Mouse (Mus musculus): Measurements from ENCODE around the gene Il25. TPM values are rescaled to one million over a fixed set of nuclear protein-coding genes. Genes with fewer than 3 reads are reported as not detected.

Il25 gene
- polyA plus RNA-seq, 1 experiment from 2014 or later, result not detected

DNA sequence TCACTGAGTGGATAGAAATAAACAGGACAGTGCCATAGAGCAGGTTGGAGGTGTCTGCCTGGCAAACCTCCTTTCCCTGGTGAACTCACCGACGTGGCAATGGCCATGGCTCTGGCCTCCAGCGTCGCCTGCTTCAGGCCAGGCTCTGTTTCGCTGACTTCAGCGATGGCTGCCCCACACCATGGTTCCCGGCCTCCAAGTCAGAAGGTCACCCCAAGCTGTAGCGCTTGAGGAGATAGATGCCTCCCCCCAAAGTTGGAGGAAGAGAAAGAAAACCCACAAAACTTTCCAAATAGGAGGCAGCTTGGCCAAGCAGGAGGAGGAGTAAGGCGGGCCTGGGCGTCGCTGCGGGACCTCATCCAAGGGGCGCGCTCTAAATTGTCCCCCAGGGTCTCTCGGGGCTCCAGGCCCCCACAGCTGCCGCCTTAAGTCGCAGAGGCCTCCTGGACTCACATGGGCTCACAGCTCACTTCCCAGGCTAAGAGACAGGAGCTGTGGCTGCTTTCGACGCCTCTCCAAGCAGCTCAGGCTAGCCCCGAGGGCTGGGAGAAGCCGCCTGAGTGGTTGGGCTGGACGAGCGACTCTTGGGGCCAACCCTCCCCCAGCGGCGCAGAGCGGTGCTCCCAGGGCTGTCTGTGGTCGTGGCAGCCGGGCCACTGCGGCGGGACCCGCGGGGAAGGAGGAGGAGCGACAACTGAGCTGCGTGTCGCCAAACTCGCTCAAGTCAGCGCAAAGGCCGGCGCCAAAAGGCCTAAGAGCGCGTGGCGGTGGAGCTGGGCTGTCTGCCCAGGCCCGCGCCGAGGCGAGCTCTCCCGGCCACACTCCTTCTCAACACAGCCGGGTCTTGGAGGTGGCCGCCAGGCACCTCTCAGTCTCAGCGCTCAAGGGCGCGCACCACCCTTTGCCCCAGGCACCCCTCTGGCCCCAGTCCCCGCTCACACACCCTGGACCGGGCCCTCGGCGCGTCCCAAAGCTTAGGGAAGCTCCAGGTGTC is 6.8 kb upstream of the Il25 start, which contains the start of gene Efs:
TSS of gene Efs (minus strand) at position 778 of the 994 bp plus-strand sequence.
- no peaks in the 10 kb centered on the region for H3K9me3 ChIP-seq (replicated peaks; ENCODE audit: control insufficient read depth, low read length)
- WGBS, result 2% methylated on average over 57 of the region's 57 CpGs
- H3K36me3 ChIP-seq (ENCODE audit: control insufficient read depth, insufficient read depth, low read length), result peaks cover 9% of the 10 kb centered on the region; the same call in 1 of the 2 replicates
- peak within 1 kb of the TSS; percentile 94 for H3K9ac ChIP-seq (ENCODE audit: low read length)
- peaks cover 31% of the 10 kb centered on the region for H3K4me1 ChIP-seq (ENCODE audit: control insufficient read depth, insufficient read depth, low read length)
- H3K4me3 ChIP-seq (replicated peaks; ENCODE audit: low read length), result peak within 1 kb of the TSS; percentile 73
- H3K27ac ChIP-seq (ENCODE audit: low read length), result peak within 1 kb of the TSS; percentile 100
- peak within 1 kb of the TSS; percentile 84 for H3K4me2 ChIP-seq (ENCODE audit: low read depth, low read length)
- H3K27me3 ChIP-seq (ENCODE audit: control insufficient read depth, insufficient read depth, low read length), result no peaks in the 10 kb centered on the region
- ATAC-seq (ENCODE audit: insufficient read depth, low FRiP score), result peak; percentile 51

DNA sequence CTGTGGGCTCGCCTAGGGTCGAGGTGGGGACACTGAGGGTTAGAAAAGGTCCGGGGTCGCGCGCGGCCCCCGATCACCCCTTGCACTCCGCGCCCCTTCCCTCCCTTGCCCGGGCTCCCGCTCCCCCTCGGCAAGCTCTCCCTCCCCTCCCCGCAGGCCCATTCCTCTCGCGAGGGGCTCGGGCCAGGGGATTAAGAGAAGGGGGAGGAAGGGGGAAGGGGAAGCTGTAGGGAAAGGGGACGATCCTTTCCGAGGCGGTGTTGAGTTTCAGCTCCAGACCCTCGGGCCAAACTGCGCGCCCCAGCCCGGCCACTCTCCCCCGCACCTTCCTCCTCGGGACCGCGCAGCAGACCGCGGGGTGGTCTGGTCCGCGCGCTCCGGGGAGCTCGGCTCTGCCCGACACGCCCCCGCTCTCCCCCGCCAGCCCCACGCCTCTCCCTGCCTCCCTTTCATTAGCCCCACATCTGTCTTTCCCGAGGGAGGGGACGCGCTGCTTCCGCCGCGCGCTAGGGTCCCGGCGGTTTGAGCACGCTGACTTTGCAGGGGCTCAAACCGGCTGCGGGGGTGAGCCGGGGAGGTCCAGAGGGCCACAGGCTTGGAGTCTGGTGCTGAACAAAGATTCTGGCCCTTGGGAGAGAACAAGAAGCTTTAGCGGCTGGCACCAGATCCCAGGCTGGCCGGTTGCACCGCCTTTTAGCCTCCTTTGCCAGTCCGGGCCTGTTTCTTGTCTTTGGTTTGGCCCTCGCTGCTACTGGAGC is 5.9 kb upstream of the Il25 start:
- H3K27ac ChIP-seq (ENCODE audit: low read length), result peak overlapping the region; percentile 100
- WGBS, result under 1% methylated on average over 58 of the region's 58 CpGs
- ATAC-seq (ENCODE audit: insufficient read depth, low FRiP score), result peak; percentile 87
- peaks cover 31% of the 10 kb centered on the region for H3K4me1 ChIP-seq (ENCODE audit: control insufficient read depth, insufficient read depth, low read length)
- H3K36me3 ChIP-seq (ENCODE audit: control insufficient read depth, insufficient read depth, low read length), result no peaks in the 10 kb centered on the region
- H3K27me3 ChIP-seq (ENCODE audit: control insufficient read depth, insufficient read depth, low read length), result no peaks in the 10 kb centered on the region
- peak overlapping the region; percentile 73 for H3K4me3 ChIP-seq (replicated peaks; ENCODE audit: low read length)
- no peaks in the 10 kb centered on the region for H3K9me3 ChIP-seq (replicated peaks; ENCODE audit: control insufficient read depth, low read length)
- peak overlapping the region; percentile 84 for H3K4me2 ChIP-seq (ENCODE audit: low read depth, low read length)
- H3K9ac ChIP-seq (ENCODE audit: low read length), result peak overlapping the region; percentile 94

DNA sequence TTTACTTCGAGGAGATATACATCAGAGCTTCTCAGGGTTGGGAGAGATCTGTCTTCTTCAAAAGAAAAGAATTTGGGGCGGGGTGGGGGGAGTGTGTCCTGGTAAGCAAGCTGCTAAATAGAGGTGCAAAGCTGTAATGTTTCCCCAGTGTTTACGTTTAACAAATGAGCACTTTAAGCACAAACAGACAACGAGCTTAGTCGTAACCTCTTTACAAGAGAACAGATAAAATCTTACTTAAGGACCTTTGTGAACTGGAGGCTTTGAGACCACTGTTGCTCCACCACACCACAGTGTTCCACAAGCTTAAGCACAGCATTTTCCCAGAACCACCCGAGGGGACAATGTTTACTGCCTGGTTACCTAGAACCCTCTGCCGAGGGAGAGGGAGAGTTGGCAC is 5.2 kb upstream of the Il25 start:
- no peaks in the 10 kb centered on the region for H3K9me3 ChIP-seq (replicated peaks; ENCODE audit: control insufficient read depth, low read length)
- no peak for ATAC-seq (ENCODE audit: insufficient read depth, low FRiP score)
- H3K9ac ChIP-seq (ENCODE audit: low read length), result peak overlapping the region; percentile 94
- peaks cover 31% of the 10 kb centered on the region for H3K4me1 ChIP-seq (ENCODE audit: control insufficient read depth, insufficient read depth, low read length)
- peak overlapping the region; percentile 73 for H3K4me3 ChIP-seq (replicated peaks; ENCODE audit: low read length)
- H3K4me2 ChIP-seq (ENCODE audit: low read depth, low read length), result peak overlapping the region; percentile 84
- H3K27me3 ChIP-seq (ENCODE audit: control insufficient read depth, insufficient read depth, low read length), result no peaks in the 10 kb centered on the region
- WGBS, result 17% methylated on average over 7 of the region's 7 CpGs
- H3K27ac ChIP-seq (ENCODE audit: low read length), result peak overlapping the region; percentile 100
- H3K36me3 ChIP-seq (ENCODE audit: control insufficient read depth, insufficient read depth, low read length), result no peaks in the 10 kb centered on the region

GRCm38 (mm10) chr14:54929801-54930200 is 2.7 kb upstream of the Il25 start:
- H3K36me3 ChIP-seq (ENCODE audit: control insufficient read depth, insufficient read depth, low read length), result no peaks in the 10 kb centered on the region
- no peak overlapping the region for H3K9ac ChIP-seq (ENCODE audit: low read length)
- no peak overlapping the region for H3K4me3 ChIP-seq (replicated peaks; ENCODE audit: low read length)
- ATAC-seq (ENCODE audit: insufficient read depth, low FRiP score), result no peak
- no peaks in the 10 kb centered on the region for H3K27me3 ChIP-seq (ENCODE audit: control insufficient read depth, insufficient read depth, low read length)
- H3K9me3 ChIP-seq (replicated peaks; ENCODE audit: control insufficient read depth, low read length), result no peaks in the 10 kb centered on the region
- 58% methylated on average over 5 of the region's 5 CpGs for WGBS
- 0 out of 2 replicates have a peak overlapping the region, but pooled peaks have one; percentile 18 for H3K27ac ChIP-seq (ENCODE audit: low read length)
- H3K4me1 ChIP-seq (ENCODE audit: control insufficient read depth, insufficient read depth, low read length), result peaks cover 25% of the 10 kb centered on the region
- no peak overlapping the region for H3K4me2 ChIP-seq (ENCODE audit: low read depth, low read length)

GRCm38 (mm10) chr14:54930431-54930830 is 2.1 kb upstream of the Il25 start:
- Histone ChIP-seq H3K4me1 (ENCODE audit: control insufficient read depth, insufficient read depth, low read length) (peaks cover 25% of the 10 kb centered on the region), H3K9ac (ENCODE audit: low read length) (no peak overlapping the region), H3K36me3 (ENCODE audit: control insufficient read depth, insufficient read depth, low read length) (no peaks in the 10 kb centered on the region), H3K27me3 (ENCODE audit: control insufficient read depth, insufficient read depth, low read length) (no peaks in the 10 kb centered on the region), H3K27ac (ENCODE audit: low read length) (no peak overlapping the region), H3K4me3 (replicated peaks; ENCODE audit: low read length) (no peak overlapping the region), H3K4me2 (ENCODE audit: low read depth, low read length) (no peak overlapping the region), H3K9me3 (replicated peaks; ENCODE audit: control insufficient read depth, low read length) (no peaks in the 10 kb centered on the region)
- WGBS, result 28% methylated on average over 2 of the region's 2 CpGs
- no peak for ATAC-seq (ENCODE audit: insufficient read depth, low FRiP score)

DNA sequence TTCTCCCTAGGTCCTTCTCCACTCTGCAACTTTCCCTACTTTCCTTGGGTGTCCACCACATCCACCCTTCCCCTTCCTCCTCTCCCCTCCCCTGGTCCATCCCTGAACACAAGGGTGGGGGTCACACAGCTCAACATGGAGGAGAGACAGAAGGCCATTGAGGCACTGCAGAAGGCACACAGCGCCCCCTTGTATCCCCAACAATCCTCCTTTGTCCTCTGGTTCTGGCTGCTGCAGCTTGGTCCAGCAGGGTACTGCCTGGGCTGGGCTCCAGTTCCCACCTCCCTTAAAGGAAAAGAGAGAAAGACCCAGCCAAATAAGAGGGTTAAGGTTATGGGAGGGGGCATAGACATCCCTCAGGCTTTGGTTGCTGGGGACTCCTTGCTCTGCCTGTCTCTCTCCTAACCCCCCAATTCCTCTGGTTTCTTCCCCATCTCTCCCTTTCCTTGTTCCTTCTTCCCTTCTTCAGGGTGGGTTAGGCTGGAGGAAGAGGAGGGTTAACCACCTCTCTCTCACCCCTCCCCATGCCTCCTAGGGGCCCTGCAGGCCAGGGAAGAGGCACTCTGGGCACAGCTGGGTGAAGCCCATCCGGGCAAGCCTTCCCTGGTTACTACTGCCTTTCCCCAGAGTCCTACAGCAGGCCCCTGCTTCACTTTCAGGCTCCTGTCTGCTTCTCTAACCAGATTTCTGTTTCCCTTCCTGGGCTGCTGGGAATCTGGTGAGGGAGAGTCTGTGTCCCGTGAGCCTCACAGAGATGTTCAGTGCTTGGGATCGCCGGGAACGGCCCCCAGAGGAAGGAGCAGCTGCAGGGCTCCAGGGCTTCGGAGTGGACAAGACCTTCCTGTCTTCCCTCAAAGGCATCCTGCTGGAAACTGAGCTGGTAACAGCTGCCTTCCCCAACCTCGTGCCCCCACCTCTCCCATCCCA is 3.7 kb downstream of the Il25 start, which contains the start of gene Cmtm5:
TSS of gene Cmtm5 (plus strand) at position 358 of the 927 bp plus-strand sequence.
- 0 out of 2 replicates have a peak within 1 kb of the TSS, but pooled peaks have one; percentile 36 for H3K27ac ChIP-seq (ENCODE audit: low read length)
- H3K36me3 ChIP-seq (ENCODE audit: control insufficient read depth, insufficient read depth, low read length), result no peaks in the 10 kb centered on the region
- 36% methylated on average over 8 of the region's 8 CpGs for WGBS
- no peak within 1 kb of the TSS for H3K4me3 ChIP-seq (replicated peaks; ENCODE audit: low read length)
- H3K9me3 ChIP-seq (replicated peaks; ENCODE audit: control insufficient read depth, low read length), result no peaks in the 10 kb centered on the region
- ATAC-seq (ENCODE audit: insufficient read depth, low FRiP score), result peak; percentile 38
- no peak within 1 kb of the TSS for H3K4me2 ChIP-seq (ENCODE audit: low read depth, low read length)
- H3K4me1 ChIP-seq (ENCODE audit: control insufficient read depth, insufficient read depth, low read length), result 0 out of 2 replicates have a peak, but pooled peaks cover 6% of the 10 kb centered on the region
- H3K27me3 ChIP-seq (ENCODE audit: control insufficient read depth, insufficient read depth, low read length), result no peaks in the 10 kb centered on the region; the same call in 1 of the 2 replicates
- peak within 1 kb of the TSS; percentile 26; the same call in 1 of the 2 replicates for H3K9ac ChIP-seq (ENCODE audit: low read length)

DNA sequence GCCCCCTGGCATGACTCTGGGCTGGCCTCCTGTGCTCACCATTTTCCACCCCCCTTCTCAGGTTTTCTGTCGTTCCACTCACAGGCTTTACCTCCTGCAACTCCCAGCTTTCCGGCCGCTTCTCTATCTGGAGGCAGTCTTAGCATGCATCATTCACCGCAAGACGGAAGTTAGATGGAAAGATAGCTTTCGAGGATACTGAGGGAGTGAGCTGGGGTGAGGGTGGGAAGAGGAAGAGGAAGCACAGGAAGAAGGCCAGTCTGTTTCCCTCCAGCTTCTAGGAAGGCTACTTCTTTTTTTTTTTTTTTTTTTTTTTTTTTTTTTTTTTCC is 4.3 kb downstream of the Il25 start:
- Histone ChIP-seq H3K4me1 (ENCODE audit: control insufficient read depth, insufficient read depth, low read length) (0 out of 2 replicates have a peak, but pooled peaks cover 6% of the 10 kb centered on the region), H3K9ac (ENCODE audit: low read length) (peak overlapping the region; percentile 2; the same call in 1 of the 2 replicates), H3K27me3 (ENCODE audit: control insufficient read depth, insufficient read depth, low read length) (no peaks in the 10 kb centered on the region; the same call in 1 of the 2 replicates), H3K27ac (ENCODE audit: low read length) (0 out of 2 replicates have a peak overlapping the region, but pooled peaks have one; percentile 36), H3K4me3 (replicated peaks; ENCODE audit: low read length) (no peak overlapping the region), H3K9me3 (replicated peaks; ENCODE audit: control insufficient read depth, low read length) (no peaks in the 10 kb centered on the region), H3K36me3 (ENCODE audit: control insufficient read depth, insufficient read depth, low read length) (no peaks in the 10 kb centered on the region), H3K4me2 (ENCODE audit: low read depth, low read length) (no peak overlapping the region)
- no peak for ATAC-seq (ENCODE audit: insufficient read depth, low FRiP score)
- 44% methylated on average over 6 of the region's 6 CpGs for whole genome bisulfite sequencing

Data from stomach, embryonic 16.5 days (tissue).